8 mouse cellular contexts compared by ENCODE assay signal in the genomic region with DNA sequence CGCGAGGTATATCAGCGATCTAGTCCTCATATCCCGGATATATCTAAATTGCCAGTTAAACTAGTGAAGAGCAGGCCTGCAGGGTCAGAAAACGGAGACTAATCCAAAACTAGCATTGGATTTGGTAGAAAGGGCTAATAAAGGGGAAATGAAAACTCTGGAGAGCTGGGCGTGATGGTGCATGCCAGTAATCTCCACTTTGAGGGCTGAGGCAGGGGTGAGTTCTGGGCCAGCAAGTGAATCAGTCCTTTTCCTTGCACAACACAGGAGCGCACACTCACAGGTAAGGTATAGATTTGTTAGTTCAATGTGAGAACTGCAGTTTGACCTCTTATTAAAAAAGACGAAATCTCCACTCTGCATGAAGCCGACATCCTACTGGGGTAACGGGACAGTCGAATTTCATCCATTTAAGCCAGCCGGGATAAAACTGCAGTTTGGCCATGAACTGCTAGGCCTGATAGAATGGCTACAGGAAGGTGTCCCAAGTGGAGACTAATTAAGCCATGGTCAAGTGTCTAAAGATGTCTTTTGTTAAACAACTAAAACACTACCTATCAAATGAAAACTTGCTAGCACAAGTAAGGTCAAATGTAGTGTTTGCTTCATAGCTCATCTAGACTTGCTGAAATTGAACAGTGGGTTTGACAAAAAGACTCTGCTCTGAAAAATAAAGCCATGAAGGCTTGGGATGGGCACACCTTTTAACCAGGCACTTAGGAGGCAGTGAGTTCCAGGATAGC. TPM values are rescaled to one million over a fixed set of nuclear protein-coding genes. Genes with fewer than 3 reads are reported as not detected.
DNase-seq lines count a peak whose midpoint lies in the region; ATAC-seq and TF ChIP-seq lines count a peak whose summit lies in the region.

No protein-coding gene starts in this region.

- intact Hi-C loops in left cerebral cortex, adult 2 months (cut with DNase I): loop anchor here (1.0 to 10.0 kb wide), 3 partner anchors 10 to 1225 kb away; a partner anchor contains a TSS
- intact Hi-C loops in left cerebral cortex, postnatal 10 days (cut with DNase I): loop anchor here (2.0 to 10.0 kb wide), 3 partner anchors 87 to 1455 kb away; a partner anchor contains a TSS

- no peak for TF ChIP-seq POLR2A in olfactory bulb, adult 2 months (IDR thresholded peaks at IDR 0.05; ENCODE audit: insufficient read depth, low read depth, low read length)

- no peaks in the 10 kb centered on the region for H3K9me3 ChIP-seq in embryonic facial prominence, embryonic 10.5 days
- H3K9me3 ChIP-seq in hindbrain, embryonic 14.5 days (ENCODE audit: control insufficient read depth, low read length): no peaks in the 10 kb centered on the region
- H3K9me3 ChIP-seq in liver, embryonic 16.5 days (replicated peaks; ENCODE audit: control insufficient read depth, low read length): no peaks in the 10 kb centered on the region

- H3K27me3 ChIP-seq in Patski: no peaks in the 10 kb centered on the region
- no peaks in the 10 kb centered on the region for H3K27me3 ChIP-seq in embryonic facial prominence, embryonic 10.5 days (replicated peaks; ENCODE audit: low read depth, poor library complexity, severe bottlenecking)
- H3K27me3 ChIP-seq in hindbrain, embryonic 14.5 days (ENCODE audit: control insufficient read depth, insufficient read depth, low read length): no peaks in the 10 kb centered on the region
- no peaks in the 10 kb centered on the region for H3K27me3 ChIP-seq in liver, embryonic 16.5 days (ENCODE audit: control insufficient read depth, insufficient read depth, low read depth, low read length)

- in situ Hi-C loops in Patski (cut with MboI; ENCODE audit: low pct_unique_long_range_greater_than_20kb): loop anchor here (5.0 to 25.0 kb wide), 2 partner anchors 88 to 382 kb away; a partner anchor contains a TSS

- peak in 1 of 2 experiments; percentile 32 for DNase-seq in left cerebral cortex, adult 2 months (ENCODE audit: extremely low spot score in 1 of 2, low spot score in 2 of 2)
- no peak for DNase-seq in left cerebral cortex, postnatal 10 days (ENCODE audit: extremely low spot score in 1 of 2, low spot score in 2 of 2)
- DNase-seq in Patski (ENCODE audit: low read depth, low spot score): no peak
- no peak for DNase-seq in embryonic facial prominence, embryonic 10.5 days (ENCODE audit: low spot score)
- peak; percentile 56 for DNase-seq in hindbrain, embryonic 14.5 days (ENCODE audit: low spot score)
- DNase-seq in kidney, postnatal 4 days: no peak

- no peak for TF ChIP-seq CTCF in left cerebral cortex, adult 2 months (IDR thresholded peaks at IDR 0.05)
- no peak for TF ChIP-seq CTCF in Patski (IDR thresholded peaks at IDR 0.05)
- no peak for TF ChIP-seq CTCF in olfactory bulb, adult 2 months (IDR thresholded peaks at IDR 0.05; ENCODE audit: insufficient read depth, low read depth, low read length)

- H3K9ac ChIP-seq in hindbrain, embryonic 14.5 days: peak overlapping the region; percentile 82
- peak overlapping the region; percentile 96 for H3K9ac ChIP-seq in liver, embryonic 16.5 days (ENCODE audit: low read depth, low read length)

- peak overlapping the region; percentile 97 for H3K4me2 ChIP-seq in hindbrain, embryonic 14.5 days (replicated peaks)
- peak overlapping the region; percentile 74 for H3K4me2 ChIP-seq in liver, embryonic 16.5 days (ENCODE audit: low read depth, low read length)

- peak; percentile 3 for ATAC-seq in Patski
- ATAC-seq in hindbrain, embryonic 14.5 days (ENCODE audit: low FRiP score): peak; percentile 7; the same call in 1 of the 2 replicates
- ATAC-seq in liver, embryonic 16.5 days (ENCODE audit: low read depth): no peak

- H3K27ac ChIP-seq in left cerebral cortex, adult 2 months: peak overlapping the region; percentile 100
- H3K27ac ChIP-seq in embryonic facial prominence, embryonic 10.5 days (replicated peaks): peak overlapping the region; percentile 99
- H3K27ac ChIP-seq in hindbrain, embryonic 14.5 days: peak overlapping the region; percentile 100
- peak overlapping the region; percentile 100 for H3K27ac ChIP-seq in liver, embryonic 16.5 days (ENCODE audit: low read length)
- H3K27ac ChIP-seq in olfactory bulb, adult 2 months (ENCODE audit: insufficient read depth, low read depth, low read length): peak overlapping the region; percentile 98

- CTCF ChIA-PET in Patski (lab: Charles Lee): interaction anchor here (4.1 kb wide), 1 partner anchor 15 kb away, joined by 30 read pairs; no protein-coding TSS in a partner anchor

- WGBS in embryonic facial prominence, embryonic 10.5 days: 2% methylated on average over 12 of the region's 12 CpGs
- WGBS in hindbrain, embryonic 14.5 days: under 1% methylated on average over 12 of the region's 12 CpGs
- under 1% methylated on average over 12 of the region's 12 CpGs for WGBS in liver, embryonic 16.5 days (ENCODE audit: insufficient replicate concordance)
- WGBS in olfactory bulb, adult 2 months: under 1% methylated on average over 12 of the region's 12 CpGs

- POLR2A ChIA-PET in Patski (lab: Charles Lee): interaction anchor here (0.6 to 9.2 kb wide), 4 partner anchors 17 to 1091 kb away, joined by 3 to 80 read pairs (median 6); a partner anchor contains a TSS

- H3K4me3 ChIP-seq in left cerebral cortex, adult 2 months: peak overlapping the region; percentile 84
- peak overlapping the region; percentile 71 for H3K4me3 ChIP-seq in embryonic facial prominence, embryonic 10.5 days
- H3K4me3 ChIP-seq in hindbrain, embryonic 14.5 days (replicated peaks; ENCODE audit: low read length): peak overlapping the region; percentile 70
- peak overlapping the region; percentile 80 for H3K4me3 ChIP-seq in liver, embryonic 16.5 days (ENCODE audit: low read depth, low read length)
- peak overlapping the region; percentile 62 for H3K4me3 ChIP-seq in olfactory bulb, adult 2 months (ENCODE audit: insufficient read depth, low read depth, low read length)

- H3K36me3 ChIP-seq in embryonic facial prominence, embryonic 10.5 days (replicated peaks): peaks cover 44% of the 10 kb centered on the region
- H3K36me3 ChIP-seq in hindbrain, embryonic 14.5 days (replicated peaks; ENCODE audit: control insufficient read depth, insufficient read depth): peaks cover 36% of the 10 kb centered on the region
- peaks cover 30% of the 10 kb centered on the region for H3K36me3 ChIP-seq in liver, embryonic 16.5 days (ENCODE audit: control insufficient read depth, insufficient read depth)

- H3K4me1 ChIP-seq in embryonic facial prominence, embryonic 10.5 days: peaks cover 34% of the 10 kb centered on the region
- peaks cover 34% of the 10 kb centered on the region for H3K4me1 ChIP-seq in hindbrain, embryonic 14.5 days (replicated peaks; ENCODE audit: control insufficient read depth, insufficient read depth, low read length)
- peaks cover 27% of the 10 kb centered on the region for H3K4me1 ChIP-seq in liver, embryonic 16.5 days (ENCODE audit: control insufficient read depth, low read depth, low read length)
- no peaks in the 10 kb centered on the region for H3K4me1 ChIP-seq in olfactory bulb, adult 2 months (ENCODE audit: control insufficient read depth, insufficient read depth, low read length)

RNA-seq across cellular contexts. Expression of a gene that starts 0.5 kb away (rescaled TPM):
- total RNA-seq in left cerebral cortex, adult 2 months (2021): 10 to 100 TPM; 30.0 to 33.3 TPM
- total RNA-seq in left cerebral cortex, postnatal 10 days (2021): 10 to 100 TPM; 33.4 to 33.6 TPM
- polyA plus RNA-seq in Patski (2021): 98.4 TPM
- polyA plus RNA-seq in embryonic facial prominence, embryonic 10.5 days (2016; fragmentation: Nextera tagmentation; extraction: Ambion mirVana): 72.9 and 76.9 TPM in 2 replicates
- 102 and 134 TPM in 2 replicates for polyA plus RNA-seq in hindbrain, embryonic 14.5 days (2014; fragmentation: Nextera tagmentation; extraction: Ambion mirVana)
- polyA plus RNA-seq in liver, embryonic 16.5 days (2015; fragmentation: Nextera tagmentation; extraction: Ambion mirVana): 73.9 and 79.6 TPM in 2 replicates
- polyA plus RNA-seq in olfactory bulb, adult 2 months (2012; ENCODE audit: insufficient read depth, insufficient read length, low replicate concordance, missing spikeins): not detected in 2 replicates

RNA-seq across cellular contexts. Expression of a gene that starts 18.1 kb away (rescaled TPM):
- total RNA-seq in left cerebral cortex, adult 2 months (2021): 100 to 1,000 TPM; 411 to 430 TPM
- 100 to 1,000 TPM; 412 to 414 TPM for total RNA-seq in left cerebral cortex, postnatal 10 days (2021)
- polyA plus RNA-seq in Patski (2021): 500 TPM
- polyA plus RNA-seq in embryonic facial prominence, embryonic 10.5 days (2016; fragmentation: Nextera tagmentation; extraction: Ambion mirVana): 455 and 483 TPM in 2 replicates
- polyA plus RNA-seq in hindbrain, embryonic 14.5 days (2014; fragmentation: Nextera tagmentation; extraction: Ambion mirVana): 313 and 339 TPM in 2 replicates
- 98.3 and 103 TPM in 2 replicates for polyA plus RNA-seq in liver, embryonic 16.5 days (2015; fragmentation: Nextera tagmentation; extraction: Ambion mirVana)
- 351 and 2,130 TPM in 2 replicates for polyA plus RNA-seq in olfactory bulb, adult 2 months (2012; ENCODE audit: insufficient read depth, insufficient read length, low replicate concordance, missing spikeins)
